Mouse (Mus musculus) testis, adult 2 months (tissue): ENCODE results near the gene Cul7.

Source experiments
- CTCF ChIP-seq: fragments of 200-500 bp; IDR thresholded peaks from 2 replicates; pipeline ENCODE4 v1.5.1; 2012; ENCODE audit warnings: low read depth, mild to moderate bottlenecking, inconsistent platforms, low read length, moderate library complexity; ENCODE audit not compliant: control insufficient read depth, insufficient read depth, insufficient replicate concordance
- POLR2A ChIP-seq: fragments of 200-500 bp; IDR thresholded peaks from 2 replicates; pipeline ENCODE4 v1.6.1; 2012; ENCODE audit warnings: low read depth, mild to moderate bottlenecking, inconsistent platforms, low read length, moderate library complexity; ENCODE audit not compliant: control insufficient read depth

DNA sequence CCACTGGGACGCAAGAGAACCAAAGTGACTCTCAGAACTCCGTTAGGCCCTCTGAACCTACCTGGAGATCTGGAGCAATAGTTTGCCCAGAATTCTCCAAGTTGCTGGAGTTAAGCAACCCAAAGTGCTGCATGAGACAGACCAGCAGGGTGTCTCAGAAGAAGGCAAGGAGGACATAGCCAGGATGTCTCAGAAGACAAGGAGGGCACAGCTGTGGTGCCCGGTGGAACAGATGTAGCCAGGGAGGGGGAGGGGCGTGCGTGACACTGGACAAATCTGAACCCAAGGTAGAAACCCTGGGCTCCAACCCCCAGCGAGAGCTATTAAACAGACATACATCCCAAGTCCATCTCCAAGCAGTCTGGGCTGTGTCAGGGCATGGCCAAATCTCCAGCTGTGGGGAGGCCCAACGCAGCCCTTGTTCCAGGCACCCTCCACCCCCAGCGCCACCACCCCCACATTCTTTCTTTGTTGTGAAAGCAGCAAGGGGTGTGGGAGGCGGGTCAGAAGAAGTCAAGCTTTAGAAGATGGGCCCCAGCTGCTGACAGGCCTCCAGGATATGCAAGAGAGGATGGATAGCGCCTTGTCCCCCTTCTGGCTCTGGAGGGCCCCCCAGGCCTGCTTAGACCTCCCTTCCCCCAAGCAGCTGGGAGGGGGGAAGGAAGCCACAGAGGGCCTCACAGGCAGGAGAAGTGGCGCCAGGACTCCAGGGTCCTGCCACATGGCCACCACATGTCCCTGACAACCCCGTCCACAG, 20.3 kb upstream of the Cul7 start:
- TF ChIP-seq CTCF (no peak), POLR2A (no peak)
